ENCODE assay signal across 8 mouse cellular contexts in genomic region chr13:94328063-94328462, GRCm38 (mm10). TPM values are rescaled to one million over a fixed set of nuclear protein-coding genes. Genes with fewer than 3 reads are reported as not detected.
DNase-seq lines count a peak whose midpoint lies in the region; ATAC-seq and TF ChIP-seq lines count a peak whose summit lies in the region.

No protein-coding gene starts in this region.

- no peaks in the 10 kb centered on the region; the same call in 1 of the 2 replicates for H3K36me3 ChIP-seq in ES-E14 (ENCODE audit: control insufficient read depth, insufficient read depth, low read length, poor library complexity, severe bottlenecking)
- no peaks in the 10 kb centered on the region for H3K36me3 ChIP-seq in liver, embryonic 12.5 days
- no peaks in the 10 kb centered on the region for H3K36me3 ChIP-seq in midbrain, postnatal 0 days (ENCODE audit: insufficient read depth, low read length)

- no peak overlapping the region for H3K4me3 ChIP-seq in ES-E14 (ENCODE audit: insufficient read depth in 1 of 2, low read depth in 1 of 2, low read length in 2 of 2, poor library complexity in 1 of 2, severe bottlenecking in 1 of 2)
- no peak overlapping the region for H3K4me3 ChIP-seq in liver, embryonic 12.5 days
- no peak overlapping the region for H3K4me3 ChIP-seq in layer of hippocampus, adult 2 months
- H3K4me3 ChIP-seq in midbrain, postnatal 0 days (ENCODE audit: low read depth, low read length) = no peak overlapping the region

- no peaks in the 10 kb centered on the region for H3K9me3 ChIP-seq in ES-E14 (ENCODE audit: control insufficient read depth, insufficient read depth, low read depth, low read length)
- no peaks in the 10 kb centered on the region for H3K9me3 ChIP-seq in liver, embryonic 12.5 days (replicated peaks)
- no peaks in the 10 kb centered on the region for H3K9me3 ChIP-seq in midbrain, postnatal 0 days (ENCODE audit: low read length)

- peaks cover 0 to 13% of the 10 kb centered on the region in 2 experiments; a peak in 1 of 4 replicates for H3K4me1 ChIP-seq in ES-E14 (ENCODE audit: control insufficient read depth in 2 of 2, insufficient read depth in 2 of 2, low read length in 2 of 2, poor library complexity in 1 of 2)
- peaks cover 6% of the 10 kb centered on the region; the same call in 1 of the 2 replicates for H3K4me1 ChIP-seq in liver, embryonic 12.5 days
- H3K4me1 ChIP-seq in midbrain, postnatal 0 days (ENCODE audit: insufficient read depth, low read length) = no peaks in the 10 kb centered on the region

- no peak overlapping the region for H3K4me2 ChIP-seq in liver, embryonic 12.5 days
- H3K4me2 ChIP-seq in midbrain, postnatal 0 days (ENCODE audit: low read depth, low read length, poor library complexity, severe bottlenecking) = no peak overlapping the region

- TF ChIP-seq CTCF in layer of hippocampus, adult 2 months (conservative IDR thresholded peaks at IDR 0.05) = no peak
- TF ChIP-seq CTCF in midbrain, postnatal 0 days (IDR thresholded peaks at IDR 0.05) = no peak

- DNase-seq in adrenal gland, adult (ENCODE audit: inconsistent age in 2 of 2, low spot score in 1 of 2) = peak; percentile 76 to 92
- DNase-seq in adrenal gland, postnatal 4 days (ENCODE audit: low spot score in 2 of 2) = no peak
- DNase-seq in ES-E14 (ENCODE audit: low read depth, low spot score) = no peak
- peak; percentile 73 for DNase-seq in fat pad, adult 2 months (ENCODE audit: extremely low read depth, low read depth, low spot score)
- no peak for DNase-seq in layer of hippocampus, adult 2 months (ENCODE audit: low spot score in 2 of 2)
- no peak for DNase-seq in frontal cortex, postnatal 14 days (ENCODE audit: low spot score in 2 of 2)
- DNase-seq in midbrain, postnatal 0 days (ENCODE audit: low spot score) = no peak

- no peaks in the 10 kb centered on the region for H3K27me3 ChIP-seq in liver, embryonic 12.5 days (replicated peaks)
- H3K27me3 ChIP-seq in midbrain, postnatal 0 days (ENCODE audit: insufficient read depth, low read length) = no peaks in the 10 kb centered on the region

- peak overlapping the region; percentile 38; the same call in 1 of the 2 replicates for H3K27ac ChIP-seq in ES-E14 (ENCODE audit: insufficient read depth, low read depth, low read length, poor library complexity, severe bottlenecking)
- H3K27ac ChIP-seq in liver, embryonic 12.5 days = no peak overlapping the region
- no peak overlapping the region for H3K27ac ChIP-seq in layer of hippocampus, adult 2 months
- no peak overlapping the region for H3K27ac ChIP-seq in midbrain, postnatal 0 days (ENCODE audit: low read depth, low read length)

- no peak overlapping the region; the same call in 1 of the 2 replicates for H3K9ac ChIP-seq in ES-E14 (ENCODE audit: insufficient read depth, low read depth, low read length, poor library complexity, severe bottlenecking)
- H3K9ac ChIP-seq in liver, embryonic 12.5 days = no peak overlapping the region
- no peak overlapping the region for H3K9ac ChIP-seq in midbrain, postnatal 0 days (replicated peaks; ENCODE audit: low read length, poor library complexity, severe bottlenecking)

- 23% methylated on average over 3 of the region's 3 CpGs for WGBS in liver, embryonic 12.5 days (ENCODE audit: insufficient replicate concordance)
- 67% methylated on average over 3 of the region's 3 CpGs for WGBS in midbrain, postnatal 0 days

- ATAC-seq in liver, embryonic 12.5 days = peak; percentile 61; the same call in 1 of the 2 replicates
- no peak for ATAC-seq in midbrain, postnatal 0 days (ENCODE audit: low FRiP score)

- in situ Hi-C loops in ES-E14 (cut with MboI; ENCODE audit: low sequenced_read_pairs in 2 of 2, unreplicated experiment in 2 of 2) = no loop called here

TF ChIP-seq in ES-E14, 5 proteins besides CTCF, POLR2A, EP300 and RAD21:
- no peak for TF ChIP-seq HCFC1 (IDR thresholded peaks at IDR 0.05; ENCODE audit: borderline replicate concordance, insufficient read depth, low read length)
- no peak for TF ChIP-seq CHD2 (IDR thresholded peaks at IDR 0.05; ENCODE audit: low read depth, low read length)
- TF ChIP-seq MAFK (IDR thresholded peaks at IDR 0.05; ENCODE audit: insufficient read depth, low read depth, low read length) = no peak
- TF ChIP-seq ZC3H11A (IDR thresholded peaks at IDR 0.05; ENCODE audit: borderline replicate concordance, low read depth, low read length) = no peak
- TF ChIP-seq ZNF384 (IDR thresholded peaks at IDR 0.05; ENCODE audit: low read depth, low read length) = no peak

RNA-seq across cellular contexts. Expression of gene Ap3b1, which starts 30.7 kb away (rescaled TPM):
- total RNA-seq in adrenal gland, postnatal 4 days (2021) = 10 to 100 TPM; 48.1 to 53.5 TPM
- 32.9 and 33.2 TPM in 2 replicates for total RNA-seq in ES-E14 (2012; rRNA removed)
- polyA plus RNA-seq in liver, embryonic 12.5 days (2016; fragmentation: Nextera tagmentation; extraction: Ambion mirVana) = 25.9 and 27.1 TPM in 2 replicates
- total RNA-seq in layer of hippocampus, adult 2 months (2021) = 10 to 100 TPM; 58.5 to 58.9 TPM
- 20.5 and 21.1 TPM in 2 replicates for total RNA-seq in midbrain, postnatal 0 days (2014; rRNA removed)
- polyA plus RNA-seq in midbrain, postnatal 0 days (2015; fragmentation: Nextera tagmentation; extraction: Ambion mirVana) = 19.5 and 21.5 TPM in 2 replicates

RNA-seq across cellular contexts. Expression of gene Scamp1, which starts 42.4 kb away (rescaled TPM):
- total RNA-seq in adrenal gland, postnatal 4 days (2021) = 10 to 100 TPM; 48.1 to 50.1 TPM
- 15.5 and 21.0 TPM in 2 replicates for total RNA-seq in ES-E14 (2012; rRNA removed)
- 11.7 TPM in 2 replicates for polyA plus RNA-seq in liver, embryonic 12.5 days (2016; fragmentation: Nextera tagmentation; extraction: Ambion mirVana)
- total RNA-seq in layer of hippocampus, adult 2 months (2021) = 100 to 1,000 TPM; 168 TPM
- 124 and 162 TPM in 2 replicates for total RNA-seq in midbrain, postnatal 0 days (2014; rRNA removed)
- polyA plus RNA-seq in midbrain, postnatal 0 days (2015; fragmentation: Nextera tagmentation; extraction: Ambion mirVana) = 161 and 166 TPM in 2 replicates

Comparison
In these comparisons a context has a peak if more than half of its experiments do, and no peak if none do; other contexts are left out.
1. DNase-seq: peak in adrenal gland, adult (2 of 2) and fat pad, adult 2 months (single experiment); none in adrenal gland, postnatal 4 days (0 of 2), ES-E14 (single experiment), layer of hippocampus, adult 2 months (0 of 2), frontal cortex, postnatal 14 days (0 of 2) and midbrain, postnatal 0 days (single experiment).